Mouse (Mus musculus) testis, adult 2 months (tissue): ENCODE data around the gene Nxph4. TPM values are rescaled to one million over a fixed set of nuclear protein-coding genes. Genes with fewer than 3 reads are reported as not detected.

Source experiments
- H3K27ac ChIP-seq: fragments of 200-500 bp; 2 replicates; pipeline ENCODE4 v1.5.1; 2012; ENCODE audit warnings: low read depth, low read length; ENCODE audit not compliant: control insufficient read depth, insufficient read depth
- H3K27me3 ChIP-seq: fragments of 200-500 bp; 2 replicates; pipeline ENCODE4 v1.6.1; 2012; ENCODE audit warnings: mild to moderate bottlenecking, low read length, moderate library complexity; ENCODE audit not compliant: control insufficient read depth, insufficient read depth
- H3K36me3 ChIP-seq: fragments of 200-500 bp; 2 replicates; pipeline ENCODE4 v1.6.1; 2012; ENCODE audit warnings: mild to moderate bottlenecking, low read length; ENCODE audit not compliant: control insufficient read depth, insufficient read depth
- H3K4me1 ChIP-seq: fragments of 200-500 bp; 2 replicates; pipeline ENCODE4 v1.6.1; 2012; ENCODE audit warnings: low read length; ENCODE audit not compliant: control insufficient read depth, insufficient read depth
- H3K4me3 ChIP-seq: fragments of 200-500 bp; 2 replicates; pipeline ENCODE4 v1.5.1; 2012; ENCODE audit warnings: low read depth, mild to moderate bottlenecking, low read length, moderate library complexity, mixed read lengths; ENCODE audit not compliant: control insufficient read depth
- CTCF ChIP-seq: fragments of 200-500 bp; IDR thresholded peaks from 2 replicates; pipeline ENCODE4 v1.5.1; 2012; ENCODE audit warnings: low read depth, mild to moderate bottlenecking, inconsistent platforms, low read length, moderate library complexity; ENCODE audit not compliant: control insufficient read depth, insufficient read depth, insufficient replicate concordance
- POLR2A ChIP-seq: fragments of 200-500 bp; IDR thresholded peaks from 2 replicates; pipeline ENCODE4 v1.6.1; 2012; ENCODE audit warnings: low read depth, mild to moderate bottlenecking, inconsistent platforms, low read length, moderate library complexity; ENCODE audit not compliant: control insufficient read depth
- polyA plus RNA-seq: library from polyadenylated mRNA; depleted of rRNA; stranded (reverse); fragments of >200 nt; gene quantifications from 2 replicates; pipeline ENCODE4 v1.2.3, GENCODE M21; 2012

The Nxph4 gene
- polyA plus RNA-seq, 1 experiment: 0.51 TPM

- TF ChIP-seq POLR2A (no peak), CTCF (no peak)
Observed at GRCm38 (mm10) chr10:127561145-127561544, 26.8 kb upstream of the Nxph4 start.

GRCm38 (mm10) chr10:127557397-127557796 lies 23.0 kb upstream of the Nxph4 start:
- TF ChIP-seq CTCF (0 out of 2 replicates have a peak, but pooled peaks have one; percentile 16), POLR2A (no peak)
- no peak overlapping the region for H3K4me3 ChIP-seq
- no peaks in the 10 kb centered on the region for H3K36me3 ChIP-seq
- no peaks in the 10 kb centered on the region for H3K27me3 ChIP-seq
- no peaks in the 10 kb centered on the region; the same call in 1 of the 2 replicates for H3K4me1 ChIP-seq
- no peak overlapping the region for H3K27ac ChIP-seq

More at GRCm38 (mm10) chr10:127561145-127561544, 26.8 kb upstream of the Nxph4 start:
- no peaks in the 10 kb centered on the region for H3K36me3 ChIP-seq
- no peak overlapping the region for H3K4me3 ChIP-seq
- H3K4me1 ChIP-seq: peaks cover 4% of the 10 kb centered on the region; the same call in 1 of the 2 replicates
- H3K27ac ChIP-seq: no peak overlapping the region
- no peaks in the 10 kb centered on the region for H3K27me3 ChIP-seq

DNA sequence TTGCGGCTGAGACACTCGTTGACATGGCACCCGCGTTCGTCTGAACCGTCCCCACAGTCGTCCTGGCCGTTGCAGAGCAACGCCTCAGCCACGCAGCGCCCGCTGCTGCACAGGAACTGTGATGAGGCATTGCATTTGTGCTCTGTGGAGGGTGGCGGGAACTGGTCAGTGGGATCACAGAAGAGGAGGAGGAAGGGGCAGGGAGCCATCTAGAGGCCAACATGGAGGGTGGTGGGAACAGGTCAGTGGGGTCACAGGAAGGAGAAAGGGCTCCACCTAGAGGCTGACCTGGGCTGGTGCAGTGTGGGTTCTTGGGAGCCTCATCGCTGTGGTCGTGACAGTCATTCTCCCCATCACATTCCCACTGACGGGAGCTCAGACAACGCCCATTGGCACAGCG lies 21.3 kb upstream of the Nxph4 start:
- no peaks in the 10 kb centered on the region for H3K36me3 ChIP-seq
- TF ChIP-seq CTCF: peak; percentile 87; the same call in 1 of the 2 replicates
- no peak for TF ChIP-seq POLR2A
- H3K27ac ChIP-seq: no peak overlapping the region
- no peaks in the 10 kb centered on the region for H3K27me3 ChIP-seq
- no peaks in the 10 kb centered on the region; the same call in 1 of the 2 replicates for H3K4me1 ChIP-seq
- no peak overlapping the region for H3K4me3 ChIP-seq

DNA sequence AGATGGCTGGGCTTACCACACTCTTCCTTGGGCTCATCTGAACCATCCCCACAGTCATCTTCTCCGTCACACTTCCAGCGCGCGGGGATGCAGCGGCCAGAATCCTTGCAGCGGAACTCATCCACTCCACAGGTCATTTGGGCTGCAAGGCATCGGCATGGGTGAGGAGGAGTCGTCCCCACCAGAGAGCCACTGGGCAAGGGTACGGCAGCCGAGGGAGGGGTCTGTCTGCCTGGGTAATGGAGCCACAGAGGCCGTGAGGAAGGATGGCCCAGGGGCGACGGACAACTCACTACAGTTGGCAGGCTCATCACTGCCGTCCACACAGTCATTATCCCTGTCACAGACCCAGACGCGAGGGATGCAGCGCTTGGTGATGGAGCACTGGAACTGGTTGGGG lies 15.5 kb upstream of the Nxph4 start:
- TF ChIP-seq POLR2A (no peak), CTCF (no peak)
- Histone ChIP-seq H3K27me3 (no peaks in the 10 kb centered on the region), H3K4me3 (no peak overlapping the region), H3K4me1 (no peaks in the 10 kb centered on the region; the same call in 1 of the 2 replicates), H3K36me3 (no peaks in the 10 kb centered on the region), H3K27ac (no peak overlapping the region)

- Histone ChIP-seq H3K27me3 (no peaks in the 10 kb centered on the region), H3K4me3 (no peak overlapping the region), H3K27ac (no peak overlapping the region), H3K4me1 (no peaks in the 10 kb centered on the region), H3K36me3 (no peaks in the 10 kb centered on the region)
- TF ChIP-seq CTCF: no peak
- no peak for TF ChIP-seq POLR2A
Observed at GRCm38 (mm10) chr10:127548236-127548635, 13.9 kb upstream of the Nxph4 start.

- no peaks in the 10 kb centered on the region for H3K36me3 ChIP-seq
- TF ChIP-seq POLR2A (no peak), CTCF (no peak)
- H3K4me3 ChIP-seq: no peak overlapping the region
- H3K27ac ChIP-seq: no peak overlapping the region
- H3K27me3 ChIP-seq: no peaks in the 10 kb centered on the region
- H3K4me1 ChIP-seq: no peaks in the 10 kb centered on the region
Observed at GRCm38 (mm10) chr10:127546505-127546904, 12.1 kb upstream of the Nxph4 start.

DNA sequence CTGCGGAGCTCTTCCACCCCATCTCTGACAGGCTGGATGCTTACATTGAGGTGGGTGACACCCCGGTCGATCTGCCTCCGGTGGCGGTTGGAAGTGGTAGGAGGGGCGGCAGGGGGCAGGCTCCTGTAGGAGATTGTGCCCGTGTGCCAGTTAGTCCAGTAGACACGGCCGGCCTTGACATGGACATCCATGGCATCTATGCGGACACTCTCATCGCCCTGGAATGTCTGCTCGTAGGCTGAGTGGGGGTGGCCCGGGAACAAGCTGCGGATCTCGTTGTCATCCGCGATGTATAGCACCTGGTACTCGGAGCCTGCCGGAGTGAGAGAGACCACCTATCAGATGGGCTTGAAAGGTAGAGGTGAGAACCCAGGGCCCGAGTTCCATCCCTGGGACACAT lies 10.0 kb upstream of the Nxph4 start:
- H3K36me3 ChIP-seq: no peaks in the 10 kb centered on the region
- no peaks in the 10 kb centered on the region for H3K27me3 ChIP-seq
- H3K4me1 ChIP-seq: no peaks in the 10 kb centered on the region
- H3K4me3 ChIP-seq: no peak overlapping the region
- TF ChIP-seq CTCF: no peak
- no peak for TF ChIP-seq POLR2A
- H3K27ac ChIP-seq: no peak overlapping the region

DNA sequence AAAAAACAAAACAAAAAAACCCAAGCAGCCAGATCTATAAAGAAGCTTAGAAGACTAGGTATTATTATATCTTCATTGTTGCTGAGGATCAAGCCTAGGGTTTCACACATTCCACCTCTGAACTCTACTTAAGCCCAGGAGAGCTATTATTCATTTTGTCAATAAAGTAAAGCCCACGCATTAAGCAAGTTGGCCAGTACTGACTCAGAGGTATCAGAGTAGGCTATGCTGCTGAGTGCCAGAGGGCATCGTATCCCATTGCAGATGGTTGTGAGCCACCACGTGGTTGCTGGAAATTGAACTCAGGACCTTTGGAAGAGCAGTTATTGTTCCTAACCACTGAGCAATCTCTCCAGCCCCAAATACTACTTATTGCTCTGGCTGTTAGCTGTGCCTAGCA lies 9.6 kb upstream of the Nxph4 start:
- Histone ChIP-seq H3K27me3 (no peaks in the 10 kb centered on the region), H3K27ac (no peak overlapping the region), H3K4me1 (no peaks in the 10 kb centered on the region), H3K4me3 (no peak overlapping the region), H3K36me3 (no peaks in the 10 kb centered on the region)
- TF ChIP-seq CTCF (no peak), POLR2A (no peak)
